Mouse (Mus musculus): ENCODE data around the gene Arrb2. TPM values are rescaled to one million over a fixed set of nuclear protein-coding genes. Genes with fewer than 3 reads are reported as not detected.
A peak's percentile ranks its signal among the peaks of the same experiment; 100 is the strongest.

The Arrb2 gene
- polyA plus RNA-seq (2014; fragmentation: Nextera tagmentation; extraction: Ambion mirVana) = 44.1 and 54.5 TPM in 2 replicates

- Histone ChIP-seq H3K9ac (replicated peaks; ENCODE audit: low read depth, low read length) (peak within 1 kb of the TSS; percentile 90), H3K27ac (ENCODE audit: low read depth, low read length) (peak within 1 kb of the TSS; percentile 90), H3K36me3 (ENCODE audit: control insufficient read depth, insufficient read depth, low read length) (peaks cover 8% of the 10 kb centered on the region; the same call in 1 of the 2 replicates), H3K4me1 (ENCODE audit: control insufficient read depth, insufficient read depth, low read length) (peaks cover 17% of the 10 kb centered on the region), H3K27me3 (ENCODE audit: control insufficient read depth, insufficient read depth, low read length) (no peaks in the 10 kb centered on the region), H3K4me2 (ENCODE audit: low read depth, low read length) (peak within 1 kb of the TSS; percentile 84), H3K9me3 (ENCODE audit: control insufficient read depth, low read length) (no peaks in the 10 kb centered on the region), H3K4me3 (ENCODE audit: low read depth, low read length) (peak within 1 kb of the TSS; percentile 83)
- peak; percentile 97 for ATAC-seq (ENCODE audit: low read depth)
- under 1% methylated on average over 72 of the region's 75 CpGs for whole genome bisulfite sequencing
Measured at GRCm38 (mm10) chr11:70432048-70432894, at the start of gene Arrb2. TSS of gene Arrb2 (plus strand) at chr11:70432635.

DNA sequence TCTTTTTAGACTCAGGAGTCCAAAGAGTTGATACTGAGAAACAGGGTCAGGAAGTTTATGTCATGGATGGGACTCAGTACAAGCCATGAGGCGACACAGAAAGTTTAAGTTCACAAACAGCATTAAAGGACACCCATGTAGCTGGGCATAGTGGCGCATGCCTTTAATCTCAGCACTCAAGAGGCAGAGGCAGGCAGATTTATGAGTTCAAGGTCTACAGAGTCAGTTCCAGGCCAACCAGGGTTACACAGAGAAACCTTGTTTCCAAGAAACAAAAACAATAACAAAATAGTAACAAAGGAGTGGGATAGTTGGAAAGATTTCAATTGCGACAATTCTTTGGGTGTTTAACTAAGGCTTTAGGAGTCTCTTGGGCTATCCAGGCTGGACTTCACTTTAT lies 48.3 kb upstream of the Arrb2 start:
- no peaks in the 10 kb centered on the region for H3K9me3 ChIP-seq (ENCODE audit: control insufficient read depth, low read length)
- H3K27me3 ChIP-seq (ENCODE audit: control insufficient read depth, insufficient read depth, low read length) = no peaks in the 10 kb centered on the region
- no peak for ATAC-seq (ENCODE audit: low read depth)
- H3K4me1 ChIP-seq (ENCODE audit: control insufficient read depth, insufficient read depth, low read length) = no peaks in the 10 kb centered on the region
- H3K4me3 ChIP-seq (ENCODE audit: low read depth, low read length) = no peak overlapping the region
- H3K9ac ChIP-seq (replicated peaks; ENCODE audit: low read depth, low read length) = no peak overlapping the region
- no peaks in the 10 kb centered on the region for H3K36me3 ChIP-seq (ENCODE audit: control insufficient read depth, insufficient read depth, low read length)
- no peak overlapping the region for H3K4me2 ChIP-seq (ENCODE audit: low read depth, low read length)
- WGBS = 37% methylated on average over 3 of the region's 3 CpGs
- H3K27ac ChIP-seq (ENCODE audit: low read depth, low read length) = no peak overlapping the region

- WGBS = 94% methylated on average over 5 of the region's 5 CpGs
- Histone ChIP-seq H3K9ac (replicated peaks; ENCODE audit: low read depth, low read length) (no peak overlapping the region), H3K27ac (ENCODE audit: low read depth, low read length) (no peak overlapping the region), H3K4me2 (ENCODE audit: low read depth, low read length) (no peak overlapping the region), H3K9me3 (ENCODE audit: control insufficient read depth, low read length) (no peaks in the 10 kb centered on the region), H3K36me3 (ENCODE audit: control insufficient read depth, insufficient read depth, low read length) (peaks cover 7% of the 10 kb centered on the region), H3K4me3 (ENCODE audit: low read depth, low read length) (no peak overlapping the region), H3K27me3 (ENCODE audit: control insufficient read depth, insufficient read depth, low read length) (no peaks in the 10 kb centered on the region), H3K4me1 (ENCODE audit: control insufficient read depth, insufficient read depth, low read length) (no peaks in the 10 kb centered on the region)
- no peak for ATAC-seq (ENCODE audit: low read depth)
Measured at GRCm38 (mm10) chr11:70387436-70387835, 45.0 kb upstream of the Arrb2 start.

GRCm38 (mm10) chr11:70389421-70389820 lies 43.0 kb upstream of the Arrb2 start:
- Histone ChIP-seq H3K27ac (ENCODE audit: low read depth, low read length) (no peak overlapping the region), H3K4me1 (ENCODE audit: control insufficient read depth, insufficient read depth, low read length) (no peaks in the 10 kb centered on the region), H3K27me3 (ENCODE audit: control insufficient read depth, insufficient read depth, low read length) (no peaks in the 10 kb centered on the region), H3K9ac (replicated peaks; ENCODE audit: low read depth, low read length) (no peak overlapping the region), H3K36me3 (ENCODE audit: control insufficient read depth, insufficient read depth, low read length) (peaks cover 20% of the 10 kb centered on the region), H3K4me3 (ENCODE audit: low read depth, low read length) (no peak overlapping the region), H3K9me3 (ENCODE audit: control insufficient read depth, low read length) (no peaks in the 10 kb centered on the region), H3K4me2 (ENCODE audit: low read depth, low read length) (no peak overlapping the region)
- ATAC-seq (ENCODE audit: low read depth) = no peak
- 93% methylated on average over 5 of the region's 5 CpGs for WGBS

DNA sequence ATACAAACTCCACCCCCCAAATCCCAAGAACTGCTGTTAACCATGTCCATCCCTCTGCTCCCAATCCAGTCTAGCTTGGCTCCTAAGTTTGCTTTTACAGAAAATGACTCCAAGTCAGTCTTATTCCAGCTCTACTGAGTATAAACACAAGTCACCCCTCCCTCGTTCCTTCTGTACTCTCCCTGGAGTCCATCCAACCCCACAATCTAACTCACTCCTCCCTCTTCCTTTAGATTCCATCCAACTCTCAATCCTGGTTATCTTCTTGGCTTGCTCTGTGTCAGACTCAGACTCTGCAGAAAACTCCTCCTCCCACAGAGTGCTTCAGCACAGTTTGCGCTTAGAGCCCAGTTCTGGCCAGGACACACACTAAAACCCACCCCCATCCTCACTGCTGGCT lies 28.8 kb upstream of the Arrb2 start:
- H3K9ac ChIP-seq (replicated peaks; ENCODE audit: low read depth, low read length) = no peak overlapping the region
- 92% methylated on average over 2 of the region's 2 CpGs for WGBS

DNA sequence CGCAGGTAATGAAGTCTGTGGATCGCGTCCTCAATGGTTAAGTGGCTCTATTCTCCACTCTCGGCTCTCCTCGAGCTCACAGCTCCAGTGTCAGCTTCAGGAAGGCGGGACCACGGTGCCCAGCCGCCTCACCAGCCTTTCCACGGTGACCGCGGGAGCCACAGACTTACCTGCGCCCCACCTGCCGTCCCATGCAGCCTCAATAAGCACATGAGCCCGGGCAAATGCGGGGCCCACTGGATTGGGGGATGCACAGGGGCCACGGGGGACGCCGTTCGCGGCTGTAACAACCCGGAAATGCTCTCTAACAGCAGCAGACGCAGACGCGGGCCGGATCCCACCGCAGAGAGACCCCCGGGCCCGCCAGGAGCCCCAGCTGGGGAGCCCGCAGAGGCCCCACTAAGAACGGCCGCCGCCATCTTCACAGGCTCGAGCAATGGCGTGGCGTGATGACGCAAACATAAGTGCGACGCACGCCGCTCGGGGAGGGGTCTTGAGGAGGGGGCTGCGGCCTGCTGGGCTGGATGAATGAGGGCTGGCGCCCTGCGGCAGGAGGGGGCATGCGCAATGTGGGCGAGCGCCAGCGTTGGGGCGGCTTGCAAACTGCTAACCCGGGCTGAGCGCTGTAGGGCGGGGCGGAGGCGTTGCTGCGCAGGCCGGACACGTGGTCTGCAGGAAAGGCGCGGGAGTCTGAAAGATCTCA lies 22.7 kb upstream of the Arrb2 start, which contains the start of gene Pelp1:
Gene Pelp1 (minus strand): TSS at position 438 of the 703 bp plus-strand sequence.
- Histone ChIP-seq H3K4me1 (ENCODE audit: control insufficient read depth, insufficient read depth, low read length) (peaks cover 13% of the 10 kb centered on the region), H3K9ac (replicated peaks; ENCODE audit: low read depth, low read length) (peak within 1 kb of the TSS; percentile 95), H3K36me3 (ENCODE audit: control insufficient read depth, insufficient read depth, low read length) (no peaks in the 10 kb centered on the region), H3K27ac (ENCODE audit: low read depth, low read length) (peak within 1 kb of the TSS; percentile 73), H3K27me3 (ENCODE audit: control insufficient read depth, insufficient read depth, low read length) (no peaks in the 10 kb centered on the region), H3K9me3 (ENCODE audit: control insufficient read depth, low read length) (no peaks in the 10 kb centered on the region), H3K4me2 (ENCODE audit: low read depth, low read length) (peak within 1 kb of the TSS; percentile 84), H3K4me3 (ENCODE audit: low read depth, low read length) (peak within 1 kb of the TSS; percentile 99)
- peak; percentile 98 for ATAC-seq (ENCODE audit: low read depth)
- under 1% methylated on average over 59 of the region's 59 CpGs for WGBS

More for the DNA sequence above, 28.8 kb upstream of the Arrb2 start:
- no peak overlapping the region for H3K4me3 ChIP-seq (ENCODE audit: low read depth, low read length)
- no peaks in the 10 kb centered on the region for H3K27me3 ChIP-seq (ENCODE audit: control insufficient read depth, insufficient read depth, low read length)
- H3K4me2 ChIP-seq (ENCODE audit: low read depth, low read length) = no peak overlapping the region
- peaks cover 23% of the 10 kb centered on the region for H3K36me3 ChIP-seq (ENCODE audit: control insufficient read depth, insufficient read depth, low read length)
- H3K9me3 ChIP-seq (ENCODE audit: control insufficient read depth, low read length) = no peaks in the 10 kb centered on the region
- H3K27ac ChIP-seq (ENCODE audit: low read depth, low read length) = no peak overlapping the region
- no peak for ATAC-seq (ENCODE audit: low read depth)
- peaks cover 6% of the 10 kb centered on the region for H3K4me1 ChIP-seq (ENCODE audit: control insufficient read depth, insufficient read depth, low read length)

DNA sequence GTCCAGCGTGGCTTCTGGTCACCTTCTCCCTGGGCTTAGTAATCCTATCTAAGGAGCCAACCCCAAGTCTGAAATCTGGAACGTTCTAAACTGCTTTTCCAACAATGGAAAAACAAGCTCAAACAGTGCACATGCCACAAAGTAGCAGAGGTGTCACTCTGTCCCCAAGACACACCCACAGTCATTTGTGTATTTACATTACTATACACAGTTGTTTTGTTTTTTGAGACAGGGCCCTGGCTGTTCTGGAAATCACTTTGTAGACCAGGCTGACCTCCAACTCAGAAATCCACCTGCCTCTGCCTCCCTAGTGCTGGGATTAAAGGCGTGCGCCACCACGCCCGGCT lies 22.2 kb upstream of the Arrb2 start:
- H3K9me3 ChIP-seq (ENCODE audit: control insufficient read depth, low read length) = no peaks in the 10 kb centered on the region
- peak overlapping the region; percentile 73 for H3K27ac ChIP-seq (ENCODE audit: low read depth, low read length)
- peak overlapping the region; percentile 95 for H3K9ac ChIP-seq (replicated peaks; ENCODE audit: low read depth, low read length)
- H3K4me1 ChIP-seq (ENCODE audit: control insufficient read depth, insufficient read depth, low read length) = peaks cover 13% of the 10 kb centered on the region
- no peaks in the 10 kb centered on the region for H3K27me3 ChIP-seq (ENCODE audit: control insufficient read depth, insufficient read depth, low read length)
- no peaks in the 10 kb centered on the region for H3K36me3 ChIP-seq (ENCODE audit: control insufficient read depth, insufficient read depth, low read length)
- peak overlapping the region; percentile 99 for H3K4me3 ChIP-seq (ENCODE audit: low read depth, low read length)
- peak overlapping the region; percentile 84 for H3K4me2 ChIP-seq (ENCODE audit: low read depth, low read length)
- WGBS = 63% methylated on average over 6 of the region's 6 CpGs
- ATAC-seq (ENCODE audit: low read depth) = no peak

DNA sequence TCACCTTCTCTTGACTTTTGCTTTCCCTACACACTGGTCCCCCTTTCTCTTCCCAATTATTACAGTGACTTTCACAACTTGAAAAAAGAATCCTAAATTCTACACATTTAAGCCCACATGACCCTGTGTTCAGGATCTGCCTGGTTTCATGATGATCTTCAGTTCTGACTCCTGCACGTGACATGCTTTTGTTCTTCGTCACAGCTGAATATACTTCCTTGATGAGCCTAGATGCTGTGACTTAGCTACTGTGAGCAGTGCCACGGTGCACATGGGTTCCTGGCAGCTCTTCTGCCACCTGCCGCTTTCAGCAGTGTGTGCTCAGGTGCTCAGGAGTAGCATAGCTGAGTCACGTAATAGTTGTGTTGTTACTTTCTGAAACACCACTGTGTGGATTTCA lies 19.8 kb upstream of the Arrb2 start:
- no peak overlapping the region for H3K27ac ChIP-seq (ENCODE audit: low read depth, low read length)
- no peaks in the 10 kb centered on the region for H3K27me3 ChIP-seq (ENCODE audit: control insufficient read depth, insufficient read depth, low read length)
- no peak overlapping the region for H3K4me3 ChIP-seq (ENCODE audit: low read depth, low read length)
- H3K9ac ChIP-seq (replicated peaks; ENCODE audit: low read depth, low read length) = no peak overlapping the region
- H3K9me3 ChIP-seq (ENCODE audit: control insufficient read depth, low read length) = no peaks in the 10 kb centered on the region
- WGBS = 77% methylated on average over 5 of the region's 5 CpGs
- no peaks in the 10 kb centered on the region for H3K36me3 ChIP-seq (ENCODE audit: control insufficient read depth, insufficient read depth, low read length)
- H3K4me1 ChIP-seq (ENCODE audit: control insufficient read depth, insufficient read depth, low read length) = peaks cover 13% of the 10 kb centered on the region
- H3K4me2 ChIP-seq (ENCODE audit: low read depth, low read length) = no peak overlapping the region
- no peak for ATAC-seq (ENCODE audit: low read depth)

- Histone ChIP-seq H3K9ac (replicated peaks; ENCODE audit: low read depth, low read length) (no peak overlapping the region), H3K4me3 (ENCODE audit: low read depth, low read length) (no peak overlapping the region), H3K27me3 (ENCODE audit: control insufficient read depth, insufficient read depth, low read length) (no peaks in the 10 kb centered on the region), H3K9me3 (ENCODE audit: control insufficient read depth, low read length) (no peaks in the 10 kb centered on the region), H3K27ac (ENCODE audit: low read depth, low read length) (no peak overlapping the region), H3K36me3 (ENCODE audit: control insufficient read depth, insufficient read depth, low read length) (no peaks in the 10 kb centered on the region), H3K4me1 (ENCODE audit: control insufficient read depth, insufficient read depth, low read length) (peaks cover 3% of the 10 kb centered on the region), H3K4me2 (ENCODE audit: low read depth, low read length) (no peak overlapping the region)
- WGBS = 13% methylated on average over 3 of the region's 3 CpGs
- no peak for ATAC-seq (ENCODE audit: low read depth)
Measured at GRCm38 (mm10) chr11:70413961-70414360, 18.5 kb upstream of the Arrb2 start.
